Mouse (Mus musculus): ENCODE measurements around the gene Cep170b.

DNA sequence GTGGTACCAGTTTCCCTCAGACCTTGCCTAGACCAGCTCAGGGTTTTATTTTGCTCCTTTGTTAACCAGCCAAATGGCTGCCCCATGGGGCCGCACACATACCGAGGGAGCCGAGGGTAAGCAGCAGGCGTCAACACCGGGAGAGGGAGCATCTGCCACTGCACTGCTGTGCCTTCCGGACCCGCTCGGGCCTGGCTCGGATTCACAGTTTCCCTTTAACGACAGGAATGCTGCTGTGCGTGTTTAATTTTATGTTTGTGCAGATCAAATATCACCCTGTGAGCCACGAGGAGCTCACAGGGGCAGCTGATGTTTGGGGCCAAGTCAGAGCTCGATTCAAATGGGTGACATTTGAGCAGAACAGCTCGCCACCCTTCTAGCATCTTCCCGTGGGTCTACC lies 19.7 kb upstream of the Cep170b start:
- TF ChIP-seq CTCF (IDR thresholded peaks at IDR 0.05; ENCODE audit: control insufficient read depth, insufficient read depth, low read length) (no peak), POLR2A (IDR thresholded peaks at IDR 0.05; ENCODE audit: borderline replicate concordance, control insufficient read depth, low read depth, low read length) (no peak)

Data from bone marrow, adult 2 months (tissue).